Mouse (Mus musculus) erythroblast, embryonic 14.5 days (primary cell): ENCODE results near the gene Plekhf1. TPM values are rescaled to one million over a fixed set of nuclear protein-coding genes. Genes with fewer than 3 reads are reported as not detected.

Source experiments
- H3K27me3 ChIP-seq: 2 replicates; pipeline ENCODE4 v1.6.1; 2012; ENCODE audit warnings: inconsistent platforms; ENCODE audit not compliant: control insufficient read depth
- H3K36me3 ChIP-seq: 2 replicates; pipeline ENCODE4 v1.6.1; 2012; ENCODE audit warnings: mild to moderate bottlenecking, inconsistent platforms; ENCODE audit not compliant: control insufficient read depth
- H3K4me1 ChIP-seq: 2 replicates; pipeline ENCODE4 v1.6.1; 2012; ENCODE audit warnings: inconsistent platforms; ENCODE audit not compliant: control insufficient read depth
- H3K4me3 ChIP-seq: replicated peaks from 2 replicates; pipeline ENCODE3; 2012; ENCODE audit warnings: moderate library complexity, mild to moderate bottlenecking, inconsistent platforms
- H3K9me3 ChIP-seq: 2 replicates; pipeline ENCODE4 v1.6.1; 2012; ENCODE audit warnings: low read length, inconsistent platforms, mixed read lengths; ENCODE audit not compliant: control insufficient read depth
- GATA1 ChIP-seq: IDR thresholded peaks from 2 replicates; pipeline ENCODE4 v1.6.1; 2012; ENCODE audit warnings: low read length, inconsistent platforms, mixed read lengths
- TAL1 ChIP-seq: IDR thresholded peaks from 3 replicates; pipeline ENCODE4 v1.6.1; 2012; ENCODE audit warnings: low read length, inconsistent platforms, mixed read lengths
- polyA plus RNA-seq: library from polyadenylated mRNA; stranded (reverse); fragments of >175 nt; gene quantifications from 2 replicates; pipeline ENCODE4 v1.2.3, GENCODE M21; 2012

Gene Plekhf1
- polyA plus RNA-seq, 1 experiment, result 0.01 TPM

GRCm38 (mm10) chr7:38212651-38213062 lies 15.2 kb downstream of the Plekhf1 start:
- H3K9me3 ChIP-seq, result no peaks in the 10 kb centered on the region
- no peaks in the 10 kb centered on the region for H3K36me3 ChIP-seq
- no peak for TF ChIP-seq TAL1
- TF ChIP-seq GATA1, result no peak
- H3K27me3 ChIP-seq, result no peaks in the 10 kb centered on the region
- H3K4me1 ChIP-seq, result peaks cover 15% of the 10 kb centered on the region
- H3K4me3 ChIP-seq, result no peak overlapping the region

DNA sequence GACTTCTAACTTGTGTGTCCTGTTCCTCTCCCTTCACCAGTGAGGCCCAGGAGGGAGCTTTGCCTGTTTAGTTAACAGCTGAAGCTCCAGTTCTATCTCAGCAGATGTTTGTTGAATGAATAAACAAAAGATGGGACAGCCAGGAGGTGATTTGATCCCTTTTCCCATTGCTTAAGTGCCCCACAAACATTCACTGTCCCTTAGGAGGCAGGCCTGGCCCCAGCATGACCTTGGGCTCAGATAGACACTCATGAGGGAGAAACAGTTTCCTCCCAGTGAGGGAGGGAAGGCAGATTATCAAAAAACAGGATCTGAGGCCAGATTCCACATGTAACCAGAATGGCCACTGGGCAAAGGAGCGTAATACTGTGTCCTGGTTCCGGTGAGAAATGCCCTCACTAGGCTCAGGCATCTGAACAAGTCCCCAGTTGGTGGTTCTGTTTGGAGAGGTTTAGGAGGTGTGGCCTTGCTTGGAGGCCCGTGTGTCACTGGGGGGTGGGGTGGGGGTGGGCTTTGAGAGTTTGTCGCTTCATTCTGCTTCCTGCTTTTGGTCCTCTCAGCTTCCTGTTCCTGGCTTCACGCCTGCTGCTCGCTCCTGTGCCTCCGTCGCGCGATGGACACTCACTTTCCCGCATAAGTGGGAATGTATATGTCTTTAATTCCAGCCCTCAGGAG lies 18.2 kb downstream of the Plekhf1 start:
- TF ChIP-seq TAL1 (no peak), GATA1 (no peak)
- Histone ChIP-seq H3K9me3 (no peaks in the 10 kb centered on the region), H3K4me3 (no peak overlapping the region), H3K36me3 (no peaks in the 10 kb centered on the region), H3K27me3 (no peaks in the 10 kb centered on the region), H3K4me1 (peaks cover 15% of the 10 kb centered on the region)

DNA sequence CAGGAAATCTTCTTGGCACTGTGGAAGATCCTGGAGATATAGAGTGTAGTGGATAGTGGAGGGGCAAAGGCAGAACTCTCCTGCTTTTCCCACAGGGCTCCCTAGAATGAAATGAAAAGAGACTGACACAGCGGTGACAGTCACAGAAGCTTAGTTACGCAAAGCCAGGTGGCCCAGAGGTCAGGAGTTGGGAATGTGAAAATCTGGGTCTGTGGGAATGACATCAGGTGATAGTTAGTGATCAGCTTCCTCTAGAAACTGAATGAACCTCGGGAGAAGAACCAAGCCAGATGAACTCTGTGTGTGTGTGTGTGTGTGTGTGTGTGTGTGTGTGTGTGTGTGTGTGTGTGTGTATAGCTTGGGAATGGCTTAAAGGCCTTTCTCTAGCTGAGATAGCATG lies 18.8 kb downstream of the Plekhf1 start:
- Histone ChIP-seq H3K4me1 (peaks cover 15% of the 10 kb centered on the region), H3K4me3 (no peak overlapping the region), H3K36me3 (no peaks in the 10 kb centered on the region), H3K9me3 (peaks cover 3% of the 10 kb centered on the region), H3K27me3 (no peaks in the 10 kb centered on the region)
- no peak for TF ChIP-seq TAL1
- no peak for TF ChIP-seq GATA1

GRCm38 (mm10) chr7:38206564-38206963 lies 21.3 kb downstream of the Plekhf1 start:
- H3K9me3 ChIP-seq, result peaks cover 3% of the 10 kb centered on the region
- peaks cover 15% of the 10 kb centered on the region for H3K4me1 ChIP-seq
- TF ChIP-seq GATA1 (no peak), TAL1 (no peak)
- no peaks in the 10 kb centered on the region for H3K27me3 ChIP-seq
- no peaks in the 10 kb centered on the region for H3K36me3 ChIP-seq
- H3K4me3 ChIP-seq, result no peak overlapping the region

DNA sequence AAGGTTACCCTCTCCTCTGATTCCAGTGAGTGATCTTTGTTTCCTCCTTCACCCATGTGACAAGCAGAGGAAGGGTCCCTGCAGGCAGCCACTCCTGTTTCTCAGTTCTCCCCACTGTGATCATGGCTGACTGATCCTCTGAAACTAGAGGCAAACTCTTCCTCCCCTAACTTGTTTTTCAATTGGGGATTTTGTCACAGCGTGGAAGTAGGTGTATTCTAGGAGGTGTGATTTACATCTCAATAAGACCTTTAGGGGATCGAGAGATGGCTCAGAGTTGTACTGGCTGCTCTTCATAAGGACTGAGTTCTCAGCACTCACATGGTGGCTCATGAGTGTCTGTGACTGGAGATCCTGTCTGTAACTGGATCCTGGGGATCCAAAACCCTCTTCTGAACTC lies 22.0 kb downstream of the Plekhf1 start:
- peaks cover 5% of the 10 kb centered on the region for H3K9me3 ChIP-seq
- no peak overlapping the region for H3K4me3 ChIP-seq

DNA sequence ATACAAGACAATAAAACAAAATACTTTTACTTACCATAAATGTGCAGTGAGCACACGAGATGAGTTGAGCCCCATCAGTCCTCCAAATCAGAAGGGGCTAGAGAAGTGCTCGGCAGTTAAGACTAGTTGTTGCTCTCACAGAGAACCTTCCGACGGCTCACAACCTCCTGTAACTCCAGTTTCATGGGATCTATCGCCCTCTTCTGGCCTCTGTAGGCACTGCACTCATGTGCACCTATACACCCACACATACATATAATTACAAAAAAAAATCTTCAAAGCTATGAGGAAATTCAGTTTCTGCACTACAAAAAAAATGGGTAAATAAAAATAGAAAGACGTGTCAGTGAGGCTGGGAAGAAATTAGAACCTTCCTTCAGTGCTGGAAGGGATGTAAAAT lies 23.5 kb downstream of the Plekhf1 start:
- Histone ChIP-seq H3K36me3 (no peaks in the 10 kb centered on the region), H3K27me3 (no peaks in the 10 kb centered on the region), H3K4me1 (peaks cover 3% of the 10 kb centered on the region), H3K9me3 (peaks cover 11% of the 10 kb centered on the region), H3K4me3 (no peak overlapping the region)
- TF ChIP-seq TAL1 (no peak), GATA1 (no peak)

More for the DNA sequence above, 22.0 kb downstream of the Plekhf1 start:
- H3K4me1 ChIP-seq, result peaks cover 16% of the 10 kb centered on the region
- no peaks in the 10 kb centered on the region for H3K36me3 ChIP-seq
- TF ChIP-seq TAL1 (no peak), GATA1 (no peak)
- no peaks in the 10 kb centered on the region for H3K27me3 ChIP-seq

DNA sequence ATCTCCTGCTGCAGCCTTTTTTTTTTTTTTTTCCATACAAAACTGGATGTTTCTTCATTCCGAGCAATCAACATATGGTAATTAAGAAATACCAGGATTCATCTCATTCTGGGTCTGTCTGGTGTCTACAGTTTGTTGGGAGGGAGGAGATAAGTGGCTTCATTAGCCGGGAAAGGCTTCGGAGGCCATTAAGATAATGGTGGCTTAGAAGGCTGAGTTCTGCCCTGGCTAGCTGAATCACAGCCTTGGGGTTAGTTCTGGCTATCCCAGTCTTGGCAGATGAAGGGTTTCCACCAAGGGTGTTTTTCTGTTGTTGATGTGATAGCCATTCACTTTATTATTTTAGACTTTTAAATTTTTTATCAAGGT lies 26.5 kb downstream of the Plekhf1 start:
- Histone ChIP-seq H3K4me1 (peaks cover 1% of the 10 kb centered on the region; the same call in 1 of the 2 replicates), H3K9me3 (peaks cover 19% of the 10 kb centered on the region), H3K36me3 (no peaks in the 10 kb centered on the region), H3K27me3 (no peaks in the 10 kb centered on the region), H3K4me3 (no peak overlapping the region)
- no peak for TF ChIP-seq GATA1
- no peak for TF ChIP-seq TAL1

GRCm38 (mm10) chr7:38200606-38201289 lies 27.1 kb downstream of the Plekhf1 start:
- TF ChIP-seq GATA1 (no peak), TAL1 (no peak)
- peaks cover 23% of the 10 kb centered on the region for H3K9me3 ChIP-seq
- H3K36me3 ChIP-seq, result no peaks in the 10 kb centered on the region
- no peaks in the 10 kb centered on the region for H3K27me3 ChIP-seq
- no peak overlapping the region for H3K4me3 ChIP-seq
- peaks cover 1% of the 10 kb centered on the region; the same call in 1 of the 2 replicates for H3K4me1 ChIP-seq

DNA sequence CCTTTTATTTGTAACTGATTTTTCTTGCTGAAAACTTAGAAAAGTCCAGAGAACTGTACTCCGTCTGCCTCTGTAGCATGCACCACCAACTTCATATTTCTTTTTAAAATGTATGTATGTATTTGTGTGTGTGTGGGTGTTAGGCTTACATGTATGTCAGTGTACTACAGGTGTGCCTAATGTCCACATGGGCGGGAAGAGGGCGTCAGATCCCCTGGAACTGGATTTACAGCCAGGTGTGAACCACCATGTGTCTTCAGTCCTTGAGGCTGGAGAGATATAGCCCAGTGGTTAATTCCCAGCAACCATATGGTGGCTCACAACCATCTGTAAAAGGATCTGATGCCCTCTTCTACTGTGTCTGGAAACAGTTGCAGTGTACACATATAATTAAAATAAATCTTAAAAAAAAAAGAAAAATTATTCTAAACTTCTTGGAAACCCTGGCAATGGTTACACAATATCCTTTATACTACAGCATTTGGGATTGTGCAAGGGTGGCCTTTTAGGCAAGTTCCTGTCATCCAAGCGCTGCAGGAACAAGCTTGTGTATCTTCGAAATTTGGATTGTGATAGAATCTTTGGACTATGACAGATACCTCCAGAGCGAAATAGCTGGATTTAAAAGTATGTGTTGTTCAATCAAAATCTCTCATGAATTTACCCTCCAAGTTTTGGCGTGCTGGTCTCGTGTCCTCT lies 27.8 kb downstream of the Plekhf1 start:
- no peak for TF ChIP-seq TAL1
- no peak for TF ChIP-seq GATA1
- H3K4me3 ChIP-seq, result no peak overlapping the region
- H3K36me3 ChIP-seq, result no peaks in the 10 kb centered on the region
- H3K4me1 ChIP-seq, result peaks cover 1% of the 10 kb centered on the region; the same call in 1 of the 2 replicates
- H3K27me3 ChIP-seq, result no peaks in the 10 kb centered on the region
- H3K9me3 ChIP-seq, result peaks cover 25% of the 10 kb centered on the region
